Mouse (Mus musculus): ENCODE data around the gene Tns1. TPM values are rescaled to one million over a fixed set of nuclear protein-coding genes. Genes with fewer than 3 reads are reported as not detected.

The Tns1 gene
- total and polyA plus RNA-seq, 2 experiments from 2014 or later = 11.7 to 28.0 TPM

DNA sequence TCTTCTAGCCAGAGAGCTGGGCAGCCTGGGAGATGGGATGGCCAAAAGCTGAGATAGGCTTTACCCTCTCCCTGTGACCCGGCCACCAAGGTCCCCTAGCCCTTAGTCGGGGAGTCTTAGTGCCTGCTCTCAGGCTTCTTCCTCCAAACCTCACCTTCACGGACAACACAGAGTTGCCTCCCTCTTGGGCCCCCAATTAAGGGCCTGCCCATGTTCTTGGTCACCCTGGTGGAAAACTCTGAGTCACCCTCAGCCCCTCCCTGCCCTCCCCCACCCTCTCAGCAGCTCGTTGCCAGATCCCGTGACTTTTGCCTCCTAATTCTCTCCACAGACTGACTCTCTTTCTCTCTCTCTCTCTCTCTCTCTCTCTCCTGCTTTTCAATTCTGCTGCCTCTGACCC lies 39.5 kb downstream of the Tns1 start:
- H3K27me3 ChIP-seq (ENCODE audit: insufficient read depth, low read length) = no peaks in the 10 kb centered on the region
- DNase-seq (ENCODE audit: low spot score) = no peak
- WGBS = 63% methylated on average over 5 of the region's 5 CpGs
- no peaks in the 10 kb centered on the region for H3K9me3 ChIP-seq (ENCODE audit: low read length)
- H3K4me3 ChIP-seq (ENCODE audit: low read length) = no peak overlapping the region
- no peaks in the 10 kb centered on the region for H3K36me3 ChIP-seq (ENCODE audit: insufficient read depth, low read length)
- no peak overlapping the region for H3K27ac ChIP-seq
- H3K4me1 ChIP-seq (ENCODE audit: insufficient read depth, low read length) = peaks cover 8% of the 10 kb centered on the region; the same call in 1 of the 2 replicates
- ATAC-seq = no peak
- H3K9ac ChIP-seq (replicated peaks; ENCODE audit: low read length) = no peak overlapping the region
- no peak for TF ChIP-seq CTCF (IDR thresholded peaks at IDR 0.05; ENCODE audit: low read depth)
- H3K4me2 ChIP-seq (ENCODE audit: low read depth, low read length) = no peak overlapping the region

DNA sequence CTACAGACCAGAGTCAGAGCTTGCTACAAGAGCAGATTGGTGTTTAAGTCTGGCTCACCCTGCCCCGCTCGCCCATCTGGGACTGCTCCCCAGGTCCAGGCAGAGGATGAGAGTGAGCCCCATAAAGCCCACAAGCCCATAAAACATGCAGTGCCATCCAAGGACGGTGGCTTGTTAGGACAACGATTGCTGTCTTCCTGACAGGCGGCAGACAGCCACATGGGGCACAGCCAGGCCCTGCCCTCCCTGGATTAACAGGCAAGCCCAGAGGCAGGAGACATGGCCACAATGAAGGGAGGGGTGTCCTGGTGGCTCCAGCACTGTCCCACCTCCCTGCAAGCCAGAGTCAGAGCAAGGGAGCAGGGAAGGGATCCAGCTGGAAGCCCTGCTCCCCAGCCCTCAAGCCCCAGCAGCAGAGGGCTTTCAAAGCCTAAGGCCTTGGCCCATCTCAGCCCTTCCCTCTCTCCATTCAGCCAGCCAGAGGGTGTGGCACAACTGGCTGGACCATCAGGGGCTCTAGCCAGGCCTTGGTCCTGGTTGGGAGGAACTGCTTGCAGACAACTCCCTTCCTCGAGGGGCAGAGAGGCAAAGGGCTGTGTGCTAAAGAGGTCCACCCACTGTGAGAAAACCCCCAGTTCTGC lies 40.1 kb downstream of the Tns1 start:
- WGBS = 50% methylated on average over 6 of the region's 6 CpGs
- ATAC-seq = peak; percentile 67; the same call in 1 of the 2 replicates
- Histone ChIP-seq H3K9me3 (ENCODE audit: low read length) (no peaks in the 10 kb centered on the region), H3K27ac (no peak overlapping the region), H3K4me2 (ENCODE audit: low read depth, low read length) (no peak overlapping the region), H3K9ac (replicated peaks; ENCODE audit: low read length) (no peak overlapping the region), H3K4me3 (ENCODE audit: low read length) (no peak overlapping the region), H3K4me1 (ENCODE audit: insufficient read depth, low read length) (peaks cover 8% of the 10 kb centered on the region; the same call in 1 of the 2 replicates), H3K36me3 (ENCODE audit: insufficient read depth, low read length) (no peaks in the 10 kb centered on the region), H3K27me3 (ENCODE audit: insufficient read depth, low read length) (no peaks in the 10 kb centered on the region)
- DNase-seq (ENCODE audit: low spot score) = no peak
- TF ChIP-seq CTCF (IDR thresholded peaks at IDR 0.05; ENCODE audit: low read depth) = no peak

DNA sequence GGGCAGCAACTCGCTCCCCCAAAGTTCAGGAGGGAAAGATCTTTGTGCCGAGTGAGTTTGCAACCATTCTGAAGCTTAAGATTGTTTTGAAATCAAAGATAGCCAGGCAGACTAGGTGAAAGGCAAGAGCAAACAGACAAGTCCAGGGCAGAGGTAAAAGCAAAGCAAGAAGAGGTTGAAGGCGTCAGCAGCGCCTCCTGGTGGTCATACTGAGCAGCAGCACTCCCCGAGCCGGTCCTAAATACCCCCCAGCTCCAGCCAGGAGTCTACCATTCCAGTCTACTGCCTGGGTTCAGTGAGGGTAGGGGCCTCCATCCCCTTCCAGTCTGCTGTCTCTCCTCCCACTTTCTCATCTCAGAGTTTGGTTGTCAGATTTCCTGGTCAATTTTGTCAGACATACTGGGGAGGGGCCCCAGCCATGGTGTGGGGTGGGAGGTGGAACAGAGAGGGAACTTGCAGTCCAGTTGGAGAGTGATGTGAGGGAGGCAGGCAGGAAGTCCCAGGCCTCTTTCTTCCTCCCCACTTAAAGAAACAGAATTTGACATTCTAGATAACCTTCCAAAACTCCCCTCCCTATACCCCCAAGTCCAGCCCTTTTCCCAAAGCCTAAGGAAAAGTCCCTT lies 41.3 kb downstream of the Tns1 start:
- H3K4me2 ChIP-seq (ENCODE audit: low read depth, low read length) = no peak overlapping the region
- WGBS = 12% methylated on average over 6 of the region's 6 CpGs
- peaks cover 8% of the 10 kb centered on the region; the same call in 1 of the 2 replicates for H3K4me1 ChIP-seq (ENCODE audit: insufficient read depth, low read length)
- no peaks in the 10 kb centered on the region for H3K27me3 ChIP-seq (ENCODE audit: insufficient read depth, low read length)
- ATAC-seq (peak; percentile 46; the same call in 1 of the 2 replicates), DNase-seq (ENCODE audit: low spot score) (peak; percentile 53)
- no peaks in the 10 kb centered on the region for H3K36me3 ChIP-seq (ENCODE audit: insufficient read depth, low read length)
- H3K9ac ChIP-seq (replicated peaks; ENCODE audit: low read length) = no peak overlapping the region
- H3K9me3 ChIP-seq (ENCODE audit: low read length) = no peaks in the 10 kb centered on the region
- H3K27ac ChIP-seq = no peak overlapping the region
- peak; percentile 84 for TF ChIP-seq CTCF (IDR thresholded peaks at IDR 0.05; ENCODE audit: low read depth)
- H3K4me3 ChIP-seq (ENCODE audit: low read length) = no peak overlapping the region

DNA sequence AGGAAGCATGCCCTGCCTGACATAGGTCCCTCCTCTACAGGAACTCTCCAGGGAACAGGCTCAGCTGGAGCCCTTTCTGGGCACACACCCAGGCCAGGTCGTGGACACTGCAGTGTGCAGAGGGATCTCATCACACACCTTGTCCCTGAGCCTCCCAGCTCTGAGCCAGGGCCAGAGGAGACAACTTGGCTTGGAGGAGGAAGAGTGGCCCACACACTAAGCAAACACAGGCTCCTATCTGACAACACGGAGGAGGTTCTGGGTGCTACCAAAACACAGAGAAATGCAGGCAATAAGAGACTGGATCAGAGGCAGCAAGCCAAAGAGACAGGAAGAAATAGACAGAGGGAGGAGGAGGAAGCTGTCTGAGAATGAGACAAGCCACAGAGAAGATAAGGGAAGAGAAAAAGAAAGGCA lies 42.7 kb downstream of the Tns1 start:
- H3K9ac ChIP-seq (replicated peaks; ENCODE audit: low read length) = no peak overlapping the region

DNA sequence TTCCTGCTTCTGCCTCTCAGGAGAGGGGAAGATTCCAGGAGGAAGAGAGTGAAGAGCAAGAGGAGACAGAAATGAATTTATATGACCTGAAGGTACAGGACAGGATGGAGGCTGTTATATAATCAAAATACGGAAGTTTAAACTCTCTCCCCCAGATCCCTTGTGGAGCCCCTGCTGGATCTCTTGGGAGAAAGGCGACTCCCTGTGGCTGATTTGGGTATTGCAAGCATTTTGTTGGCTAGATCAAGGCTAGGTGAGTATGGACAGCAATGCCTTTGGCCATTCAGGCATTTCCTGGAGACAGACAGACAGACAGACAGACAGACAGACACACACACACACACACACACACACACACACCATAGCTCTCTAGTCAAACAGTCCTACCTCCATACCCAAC lies 46.9 kb downstream of the Tns1 start:
- Histone ChIP-seq H3K4me1 (ENCODE audit: insufficient read depth, low read length) (peaks cover 3% of the 10 kb centered on the region; the same call in 1 of the 2 replicates), H3K9me3 (ENCODE audit: low read length) (no peaks in the 10 kb centered on the region), H3K27ac (no peak overlapping the region), H3K4me3 (ENCODE audit: low read length) (no peak overlapping the region), H3K9ac (replicated peaks; ENCODE audit: low read length) (no peak overlapping the region), H3K36me3 (ENCODE audit: insufficient read depth, low read length) (no peaks in the 10 kb centered on the region), H3K27me3 (ENCODE audit: insufficient read depth, low read length) (no peaks in the 10 kb centered on the region), H3K4me2 (ENCODE audit: low read depth, low read length) (no peak overlapping the region)
- ATAC-seq (peak; percentile 46; the same call in 1 of the 2 replicates), DNase-seq (ENCODE audit: low spot score) (peak; percentile 75)
- peak; percentile 78 for TF ChIP-seq CTCF (IDR thresholded peaks at IDR 0.05; ENCODE audit: low read depth)
- 8% methylated on average over 2 of the region's 2 CpGs for WGBS

More for the DNA sequence above, 42.7 kb downstream of the Tns1 start:
- Histone ChIP-seq H3K27me3 (ENCODE audit: insufficient read depth, low read length) (no peaks in the 10 kb centered on the region), H3K4me1 (ENCODE audit: insufficient read depth, low read length) (peaks cover 8% of the 10 kb centered on the region; the same call in 1 of the 2 replicates), H3K36me3 (ENCODE audit: insufficient read depth, low read length) (no peaks in the 10 kb centered on the region), H3K27ac (no peak overlapping the region), H3K9me3 (ENCODE audit: low read length) (no peaks in the 10 kb centered on the region), H3K4me3 (ENCODE audit: low read length) (no peak overlapping the region), H3K4me2 (ENCODE audit: low read depth, low read length) (no peak overlapping the region)
- WGBS = 45% methylated on average over 2 of the region's 2 CpGs
- no peak for ATAC-seq
- no peak for DNase-seq (ENCODE audit: low spot score)
- TF ChIP-seq CTCF (IDR thresholded peaks at IDR 0.05; ENCODE audit: low read depth) = no peak

DNA sequence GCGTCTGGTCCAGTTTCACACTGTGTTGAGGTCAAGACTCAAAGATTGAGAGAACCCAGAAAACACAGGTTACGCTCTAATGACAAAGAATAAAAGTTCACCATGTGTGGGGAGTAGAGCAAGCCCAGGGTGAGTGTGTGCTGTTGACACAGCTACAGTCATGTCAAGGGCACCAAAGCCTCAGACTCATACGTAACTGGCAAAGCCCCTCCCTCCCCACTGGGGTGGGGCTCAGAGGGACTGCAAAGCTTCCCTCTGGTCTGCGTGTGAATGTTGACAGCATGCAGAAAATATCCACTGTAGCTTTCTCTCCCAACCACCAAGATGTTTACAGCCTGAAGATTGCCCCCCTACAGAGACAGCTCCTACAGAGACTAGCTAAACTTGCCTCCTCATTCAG lies 48.0 kb downstream of the Tns1 start:
- Histone ChIP-seq H3K27me3 (ENCODE audit: insufficient read depth, low read length) (no peaks in the 10 kb centered on the region), H3K36me3 (ENCODE audit: insufficient read depth, low read length) (no peaks in the 10 kb centered on the region), H3K9ac (replicated peaks; ENCODE audit: low read length) (no peak overlapping the region), H3K4me2 (ENCODE audit: low read depth, low read length) (no peak overlapping the region), H3K9me3 (ENCODE audit: low read length) (no peaks in the 10 kb centered on the region), H3K27ac (no peak overlapping the region), H3K4me3 (ENCODE audit: low read length) (no peak overlapping the region), H3K4me1 (ENCODE audit: insufficient read depth, low read length) (no peaks in the 10 kb centered on the region)
- no peak for TF ChIP-seq CTCF (IDR thresholded peaks at IDR 0.05; ENCODE audit: low read depth)
- no peak for ATAC-seq
- 79% methylated on average over 4 of the region's 4 CpGs for WGBS
- DNase-seq (ENCODE audit: low spot score) = no peak
